Comparison of ENCODE assay signal across 22 mouse cellular contexts in the genomic region with DNA sequence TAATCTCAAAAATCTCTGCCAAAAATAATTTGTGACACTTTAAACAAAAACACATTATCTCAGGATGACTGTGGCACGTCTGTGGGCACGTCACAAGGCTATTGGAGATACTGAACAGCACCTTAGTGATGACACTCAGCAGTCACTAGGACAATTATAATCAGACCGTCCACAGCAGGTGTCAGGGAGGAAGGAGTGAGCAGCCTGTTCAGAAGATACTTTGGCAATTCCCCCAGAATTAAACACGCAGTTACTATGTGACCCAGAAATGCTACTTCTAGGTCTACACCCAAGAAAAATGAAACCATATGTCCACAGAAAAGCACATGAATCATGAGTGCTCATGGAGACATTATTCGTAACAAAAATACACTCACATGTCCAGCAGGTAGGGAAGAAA. TPM values are rescaled to one million over a fixed set of nuclear protein-coding genes. Genes with fewer than 3 reads are reported as not detected.
A peak's percentile ranks its signal among the peaks of the same experiment; 100 is the strongest.
DNase-seq lines count a peak whose midpoint lies in the region; ATAC-seq lines count a peak whose summit lies in the region.
"Had no signal": no experiment of that assay in that cellular context is flagged by ENCODE, and none has a peak within 500 bp of the region (broad histone marks: within the 10 kb centered on the region; RNA-seq: fewer than 3 reads in every experiment).

No protein-coding gene starts in this region.

- no peak overlapping the region for H3K4me3 ChIP-seq in hindbrain, embryonic 13.5 days
- H3K4me3 ChIP-seq in midbrain, embryonic 11.5 days (ENCODE audit: low read depth, low read length), result no peak overlapping the region
- H3K4me3 ChIP-seq: heart, embryonic 10.5 days; limb, embryonic 10.5 days; midbrain, embryonic 13.5 days had no signal

- H3K27ac ChIP-seq in hindbrain, embryonic 13.5 days, result no peak overlapping the region
- no peak overlapping the region for H3K27ac ChIP-seq in midbrain, embryonic 11.5 days (ENCODE audit: low read depth, low read length)
- H3K27ac ChIP-seq: heart, embryonic 10.5 days; hindbrain, postnatal 0 days; limb, embryonic 10.5 days; midbrain, embryonic 13.5 days had no signal

- ATAC-seq in hindbrain, embryonic 13.5 days (ENCODE audit: low FRiP score), result no peak
- no peak for ATAC-seq in midbrain, embryonic 11.5 days (ENCODE audit: low FRiP score)
- ATAC-seq: forebrain, postnatal 0 days; hindbrain, postnatal 0 days; intestine, embryonic 16.5 days; liver, postnatal 0 days; midbrain, embryonic 13.5 days had no signal

- DNase-seq in 3T3-L1 (ENCODE audit: low read depth, low spot score), result peak; percentile 52
- DNase-seq in NIH3T3 (ENCODE audit: low read depth), result peak; percentile 44
- peak; percentile 58 for DNase-seq in cerebellum, adult 8-10 months
- DNase-seq in cerebellum, postnatal 36 days, result peak; percentile 52 to 64
- no peak for DNase-seq in midbrain, embryonic 11.5 days (ENCODE audit: low spot score, missing footprints)
- no peak for DNase-seq in neural tube, embryonic 10.5 days (ENCODE audit: extremely low spot score, low spot score)
- DNase-seq: adrenal gland, postnatal 10 days; forebrain, postnatal 0 days; kidney, adult 9 months; kidney, postnatal 14 days; liver; liver, postnatal 0 days; lung, postnatal 10 days; retina, postnatal 1 day; right cerebral cortex, postnatal 25 days; thymus, postnatal 25 days had no signal

- H3K27me3 ChIP-seq in hindbrain, embryonic 13.5 days, result no peaks in the 10 kb centered on the region
- H3K27me3 ChIP-seq in midbrain, embryonic 11.5 days (ENCODE audit: control insufficient read depth, insufficient read depth, low read length), result no peaks in the 10 kb centered on the region
- H3K27me3 ChIP-seq: midbrain, embryonic 13.5 days had no signal

- no peak overlapping the region for H3K4me2 ChIP-seq in hindbrain, embryonic 13.5 days
- H3K4me2 ChIP-seq in midbrain, embryonic 11.5 days, result no peak overlapping the region
- H3K4me2 ChIP-seq: midbrain, embryonic 13.5 days had no signal

- no peaks in the 10 kb centered on the region for H3K36me3 ChIP-seq in hindbrain, embryonic 13.5 days
- no peaks in the 10 kb centered on the region for H3K36me3 ChIP-seq in midbrain, embryonic 11.5 days (ENCODE audit: control insufficient read depth, insufficient read depth, low read length)
- H3K36me3 ChIP-seq: heart, embryonic 10.5 days; midbrain, embryonic 13.5 days had no signal

- no peaks in the 10 kb centered on the region for H3K9me3 ChIP-seq in hindbrain, embryonic 13.5 days
- no peaks in the 10 kb centered on the region for H3K9me3 ChIP-seq in midbrain, embryonic 11.5 days (ENCODE audit: control insufficient read depth, low read length)
- H3K9me3 ChIP-seq: heart, embryonic 10.5 days; limb, embryonic 10.5 days; midbrain, embryonic 13.5 days had no signal

- peaks cover 27% of the 10 kb centered on the region for H3K4me1 ChIP-seq in hindbrain, embryonic 13.5 days (replicated peaks)
- H3K4me1 ChIP-seq in midbrain, embryonic 11.5 days (ENCODE audit: control insufficient read depth, insufficient read depth, low read length), result peaks cover 11% of the 10 kb centered on the region

- 83% methylated on average over 5 of the region's 5 CpGs for WGBS in hindbrain, embryonic 13.5 days
- WGBS in midbrain, embryonic 11.5 days, result 89% methylated on average over 5 of the region's 5 CpGs

- H3K9ac ChIP-seq in hindbrain, embryonic 13.5 days, result no peak overlapping the region
- no peak overlapping the region for H3K9ac ChIP-seq in midbrain, embryonic 11.5 days (ENCODE audit: low read length)
- H3K9ac ChIP-seq: forebrain, postnatal 0 days; liver, postnatal 0 days; midbrain, embryonic 13.5 days had no signal

RNA-seq across cellular contexts. Expression of a gene that starts 5.0 kb away (rescaled TPM):
- polyA plus RNA-seq in hindbrain, embryonic 13.5 days (2015; fragmentation: Nextera tagmentation; extraction: Ambion mirVana), result 125 and 126 TPM in 2 replicates
- 150 and 155 TPM in 2 replicates for polyA plus RNA-seq in midbrain, embryonic 11.5 days (2014; fragmentation: Nextera tagmentation; extraction: Ambion mirVana)

RNA-seq across cellular contexts. Expression of a gene that starts 53.0 kb away (rescaled TPM):
- 71.4 and 73.5 TPM in 2 replicates for polyA plus RNA-seq in hindbrain, embryonic 13.5 days (2015; fragmentation: Nextera tagmentation; extraction: Ambion mirVana)
- 59.1 and 63.1 TPM in 2 replicates for polyA plus RNA-seq in midbrain, embryonic 11.5 days (2014; fragmentation: Nextera tagmentation; extraction: Ambion mirVana)

Comparison
In these comparisons a context has a peak if more than half of its experiments do, and no peak if none do; other contexts are left out.
1. DNase-seq: peak in 3T3-L1 (single experiment), NIH3T3 (single experiment), cerebellum, adult 8-10 months (single experiment) and cerebellum, postnatal 36 days (2 of 2); none in midbrain, embryonic 11.5 days (single experiment) and neural tube, embryonic 10.5 days (single experiment).